Mouse (Mus musculus) myocyte (in vitro differentiated cells): Measurements from ENCODE around the gene C1qtnf6.

Experiments
- CEBPB ChIP-seq: IDR thresholded peaks from 2 replicates; pipeline ENCODE4 v1.6.1; 2011; ENCODE audit warnings: mild to moderate bottlenecking, moderate library complexity; ENCODE audit not compliant: poor library complexity, insufficient read depth, severe bottlenecking
- E2F4 ChIP-seq: IDR thresholded peaks from one replicate; pipeline ENCODE4 v1.6.1; 2011; ENCODE audit warnings: mild to moderate bottlenecking, control low read depth, moderate library complexity; ENCODE audit not compliant: insufficient read depth
- MAX ChIP-seq: IDR thresholded peaks from one replicate; pipeline ENCODE4 v1.6.1; 2011; ENCODE audit warnings: low read depth, mild to moderate bottlenecking, control low read depth
- MYOG ChIP-seq, 3 experiments: IDR thresholded peaks; one replicate each; pipeline ENCODE4 v1.6.1; 2011; ENCODE audit warnings: control low read depth in 2 of 3, low read depth in 2 of 3, mild to moderate bottlenecking in 2 of 3; ENCODE audit not compliant: insufficient read length in 2 of 3, control insufficient read depth in 1 of 3, insufficient read depth in 1 of 3
- POLR2A ChIP-seq: IDR thresholded peaks from one replicate; pipeline ENCODE4 v1.6.1; 2011; ENCODE audit warnings: low read depth, mild to moderate bottlenecking, control low read depth, moderate library complexity; ENCODE audit not compliant: insufficient read length
- POLR2AphosphoS2 ChIP-seq: IDR thresholded peaks from one replicate; pipeline ENCODE4 v1.6.1; 2011; ENCODE audit warnings: low read depth, control low read depth; ENCODE audit not compliant: insufficient read length
- REST ChIP-seq: IDR thresholded peaks from one replicate; pipeline ENCODE4 v1.6.1; 2011; ENCODE audit warnings: mild to moderate bottlenecking, control low read depth, moderate library complexity; ENCODE audit not compliant: insufficient read depth, insufficient read length
- TCF12 ChIP-seq: IDR thresholded peaks from one replicate; pipeline ENCODE4 v1.6.1; 2011; ENCODE audit warnings: mild to moderate bottlenecking, control low read depth; ENCODE audit not compliant: poor library complexity, insufficient read depth, severe bottlenecking
- USF1 ChIP-seq: IDR thresholded peaks from one replicate; pipeline ENCODE4 v1.6.1; 2011; ENCODE audit warnings: low read depth, mild to moderate bottlenecking, control low read depth, moderate library complexity

- no peak for TF ChIP-seq POLR2A
- TF ChIP-seq REST = no peak
- TF ChIP-seq TCF12 = no peak
- TF ChIP-seq MAX = no peak
- TF ChIP-seq E2F4 = no peak
- no peak for TF ChIP-seq MYOG (IDR thresholded peaks at IDR 0.05; ENCODE audit: control insufficient read depth in 1 of 3, insufficient read depth in 1 of 3, insufficient read length in 2 of 3, low read depth in 2 of 3)
- no peak for TF ChIP-seq USF1
- no peak for TF ChIP-seq POLR2AphosphoS2
- no peak for TF ChIP-seq CEBPB
Measured at GRCm38 (mm10) chr15:78572658-78573397, 41.6 kb upstream of the C1qtnf6 start, which contains the start of gene Rac2.
